Mouse (Mus musculus) erythroblast, embryonic 14.5 days (primary cell): ENCODE measurements around the gene Izumo2.
"Not testable (repeated sequence)": the region's sequence is repeated elsewhere in the genome, so short reads cannot be mapped to it uniquely, and the experiment has no call there.

Source experiments
- GATA1 ChIP-seq: IDR thresholded peaks from 2 replicates; pipeline ENCODE4 v1.6.1; 2012; ENCODE audit warnings: low read length, inconsistent platforms, mixed read lengths
- TAL1 ChIP-seq: IDR thresholded peaks from 3 replicates; pipeline ENCODE4 v1.6.1; 2012; ENCODE audit warnings: low read length, inconsistent platforms, mixed read lengths

GRCm38 (mm10) chr7:44750950-44751349 lies 42.4 kb downstream of the Izumo2 start, which contains the start of gene Zfp473:
- not testable (repeated sequence) for TF ChIP-seq GATA1, TAL1
